Mouse (Mus musculus) Muller cell, postnatal 12 days (primary cell): ENCODE results near the gene Cnbp.

Experiments
- DNase-seq: peaks from one replicate; pipeline ENCODE4 v3.0.0-alpha.2; 2015; ENCODE audit errors: inconsistent ontology term

Gene Cnbp

DNA sequence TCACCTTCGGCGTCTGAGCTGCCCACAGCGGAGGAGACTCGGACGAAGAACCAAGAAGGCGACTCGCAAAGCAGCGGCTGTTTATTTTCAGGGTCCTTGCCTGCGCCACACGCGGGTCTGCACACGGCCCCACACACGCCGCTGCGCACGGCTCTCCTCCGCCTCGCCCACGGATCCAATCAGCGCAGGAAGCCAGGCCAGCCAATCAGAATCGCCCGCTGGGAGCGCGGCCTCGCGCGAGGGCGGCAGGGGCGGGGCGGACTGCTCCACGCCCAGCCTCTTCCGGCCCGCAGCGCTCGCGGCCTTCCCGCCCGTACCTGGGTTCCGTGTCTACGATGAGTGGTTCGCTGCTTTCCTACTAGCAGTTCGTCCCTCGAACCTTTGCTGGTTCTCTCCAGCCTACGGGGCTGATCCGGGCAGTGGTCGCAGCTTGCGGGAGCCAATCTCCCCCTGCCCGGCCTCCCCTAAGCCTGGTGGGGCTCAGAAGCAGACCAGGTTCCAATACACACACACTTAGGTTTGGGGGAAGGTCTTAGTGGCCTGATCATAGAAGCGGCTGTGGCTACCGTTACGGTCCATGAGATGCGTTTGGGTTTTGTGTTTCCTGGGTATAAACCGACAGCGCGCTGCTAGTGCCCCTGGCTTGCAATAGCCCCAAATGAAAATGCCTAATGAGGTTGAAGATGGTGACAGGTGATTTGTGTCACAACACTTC lies at the start of gene Cnbp:
Cnbp (minus strand) TSS at position 207 of the 715 bp plus-strand sequence.
- peak; percentile 98 for DNase-seq

DNA sequence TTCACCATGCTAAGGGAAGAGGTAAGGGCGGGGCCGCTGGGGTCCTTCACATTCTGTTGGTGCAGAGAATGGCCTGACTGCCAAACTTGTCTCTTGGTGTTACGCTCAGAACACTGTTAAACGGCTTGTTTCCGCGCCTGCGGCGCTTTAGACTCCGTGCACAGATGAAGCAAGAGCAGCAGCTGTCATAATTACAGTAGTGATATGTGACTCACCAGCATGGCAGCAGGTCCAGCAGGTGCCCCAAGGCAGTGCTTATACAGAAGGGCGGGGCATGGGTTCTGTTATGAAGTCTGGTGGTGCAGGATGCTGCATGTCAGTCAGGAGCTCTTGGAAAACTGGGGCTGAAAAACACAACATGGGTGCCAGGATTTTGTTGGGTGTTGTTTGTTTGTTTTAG lies 47.1 kb upstream of the Cnbp start:
- no peak for DNase-seq

DNA sequence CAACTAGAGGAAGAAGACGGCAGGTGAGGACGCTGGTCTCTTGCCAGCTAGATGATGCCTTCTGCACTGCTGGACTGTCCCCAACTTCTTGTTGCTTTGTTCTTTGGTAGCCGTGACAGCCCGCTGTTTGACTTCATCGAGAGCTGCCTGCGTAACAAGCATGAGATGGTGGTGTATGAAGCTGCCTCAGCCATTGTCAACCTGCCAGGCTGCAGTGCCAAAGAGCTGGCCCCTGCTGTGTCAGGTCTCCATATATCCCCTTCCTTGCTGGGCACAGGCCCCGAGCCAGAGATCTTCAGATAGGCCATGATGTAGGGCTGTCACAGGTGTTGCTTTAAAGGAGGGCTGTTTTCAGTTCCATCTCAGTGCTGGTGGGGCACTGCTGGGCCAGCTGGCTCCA lies 43.0 kb upstream of the Cnbp start:
- no peak for DNase-seq

DNA sequence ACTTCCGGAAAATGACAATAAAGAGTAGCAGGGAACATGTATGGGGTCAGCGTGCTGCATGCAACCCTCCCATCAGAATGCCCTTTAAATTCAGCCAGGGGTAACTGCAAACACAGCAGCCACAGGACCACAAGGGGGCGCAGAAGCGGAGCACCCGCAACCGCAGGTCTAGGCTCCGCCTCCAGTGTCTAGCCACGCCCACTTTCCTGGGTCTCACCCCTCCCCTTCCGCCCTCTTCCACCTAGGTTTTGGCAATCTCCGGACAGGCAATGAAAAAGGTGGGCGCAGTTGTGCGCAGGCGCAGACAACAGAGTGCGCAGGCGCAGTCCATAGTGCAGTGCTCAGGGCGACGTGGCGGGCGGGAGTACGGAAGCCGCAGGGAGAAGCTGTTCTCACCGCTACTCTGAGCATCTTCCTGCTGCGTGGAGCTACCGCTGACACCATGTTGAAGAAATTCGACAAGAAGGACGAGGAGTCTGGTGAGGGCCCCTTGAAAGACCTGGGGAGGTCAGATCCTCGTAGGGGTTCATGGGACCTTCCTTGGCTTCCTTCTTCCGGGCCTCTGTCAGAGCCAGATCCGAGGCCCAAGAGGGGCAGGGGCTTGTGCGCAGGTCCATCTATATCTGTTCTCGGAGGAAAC lies 36.8 kb upstream of the Cnbp start, which contains the start of gene Copg1:
Copg1 (plus strand) TSS at position 221 of the 640 bp plus-strand sequence.
- DNase-seq = peak; percentile 98

DNA sequence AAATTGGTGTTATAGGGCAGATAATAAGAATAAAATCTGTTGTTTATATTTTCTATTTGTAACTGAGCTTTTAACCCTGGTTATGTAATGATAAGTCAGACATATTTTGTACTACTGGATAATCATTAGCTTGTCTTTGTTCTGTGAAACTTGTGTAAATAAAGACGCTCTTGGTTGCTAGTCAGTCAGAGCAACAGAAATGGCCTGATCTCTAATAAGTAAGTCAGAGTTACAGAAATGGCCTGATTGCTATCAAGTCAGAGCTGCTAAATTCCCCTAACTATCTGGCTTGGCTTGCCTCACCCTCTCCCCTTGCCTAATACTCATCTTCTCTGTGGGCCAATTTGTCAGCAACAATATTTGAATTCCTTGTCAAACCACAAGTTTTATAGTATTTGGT lies 35.8 kb upstream of the Cnbp start:
- no peak for DNase-seq

DNA sequence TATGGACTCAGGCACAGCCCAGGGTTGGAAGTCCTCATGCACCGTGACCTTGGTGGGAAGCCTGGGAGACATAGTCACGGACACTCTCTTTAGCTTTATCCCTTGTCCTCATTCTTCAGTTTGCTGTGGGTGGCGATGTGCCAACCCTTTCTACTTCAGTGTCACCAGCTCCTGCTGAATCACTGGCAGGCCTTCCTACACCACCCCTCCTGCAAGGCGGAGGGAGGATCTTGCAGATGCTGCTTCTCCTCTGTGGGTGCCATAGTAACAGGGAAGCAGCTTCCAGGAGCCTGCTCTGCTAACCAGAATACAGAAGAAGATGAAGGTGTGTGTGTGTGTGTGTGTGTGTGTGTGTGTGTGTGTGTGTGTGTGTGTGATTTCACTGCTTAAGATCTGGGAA lies 31.9 kb upstream of the Cnbp start:
- peak; percentile 34 for DNase-seq

DNA sequence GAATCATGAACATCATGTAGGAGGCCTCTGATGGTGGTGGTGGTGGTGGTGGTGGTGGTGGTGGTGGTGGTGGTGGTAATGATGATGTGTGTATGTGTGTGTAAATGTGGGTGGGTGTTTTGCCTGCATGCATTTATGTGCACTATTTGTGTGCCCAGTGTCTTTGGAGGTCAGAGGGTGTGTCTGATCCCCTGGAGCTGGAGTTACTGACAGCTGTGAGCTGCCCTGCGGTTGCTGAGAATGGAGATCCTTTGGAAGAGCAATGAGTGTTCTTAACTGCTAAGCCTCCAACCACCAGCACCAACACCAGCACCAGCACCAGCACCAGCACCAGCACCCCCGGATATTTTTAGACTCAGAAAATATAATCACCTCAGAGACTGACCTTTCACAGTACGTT lies 31.3 kb upstream of the Cnbp start:
- no peak for DNase-seq

DNA sequence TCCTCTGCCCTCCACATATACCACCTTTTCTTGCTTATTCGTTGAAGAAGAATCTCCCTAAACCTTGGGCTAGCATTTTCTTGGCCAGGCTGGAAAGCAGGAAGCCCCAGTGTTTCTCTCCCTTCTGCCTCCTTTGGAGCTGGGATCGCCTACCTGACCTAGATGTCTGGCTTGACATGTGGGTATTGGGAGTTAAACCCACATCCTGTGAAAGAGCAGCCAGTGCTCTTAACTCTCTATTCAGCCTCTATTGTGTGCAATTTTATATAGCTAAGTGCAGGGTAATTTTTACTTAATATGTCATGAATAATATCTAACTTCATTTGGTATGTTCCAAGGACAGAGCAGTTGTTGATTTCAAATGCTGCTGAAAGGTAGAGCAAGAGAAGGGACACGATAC lies 28.7 kb upstream of the Cnbp start:
- no peak for DNase-seq

DNA sequence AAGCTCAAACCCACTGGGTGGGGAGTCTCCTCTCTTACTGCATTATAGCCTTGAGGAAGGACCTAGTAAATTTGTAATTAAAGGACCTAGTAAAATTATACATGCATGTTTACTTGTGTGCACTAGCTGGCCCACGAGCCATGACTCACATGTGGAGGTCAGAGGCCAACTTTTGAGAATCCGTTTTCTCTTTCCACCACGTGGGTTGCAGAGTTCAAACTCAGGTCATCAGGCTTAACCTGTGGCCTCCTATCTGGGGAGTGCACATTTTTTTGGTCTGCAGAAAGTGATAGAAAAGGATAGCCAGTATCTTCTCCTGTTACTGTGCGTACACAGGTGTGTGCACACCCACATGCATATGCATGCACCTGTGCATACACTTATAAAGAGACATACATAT lies 28.1 kb upstream of the Cnbp start:
- DNase-seq = no peak

DNA sequence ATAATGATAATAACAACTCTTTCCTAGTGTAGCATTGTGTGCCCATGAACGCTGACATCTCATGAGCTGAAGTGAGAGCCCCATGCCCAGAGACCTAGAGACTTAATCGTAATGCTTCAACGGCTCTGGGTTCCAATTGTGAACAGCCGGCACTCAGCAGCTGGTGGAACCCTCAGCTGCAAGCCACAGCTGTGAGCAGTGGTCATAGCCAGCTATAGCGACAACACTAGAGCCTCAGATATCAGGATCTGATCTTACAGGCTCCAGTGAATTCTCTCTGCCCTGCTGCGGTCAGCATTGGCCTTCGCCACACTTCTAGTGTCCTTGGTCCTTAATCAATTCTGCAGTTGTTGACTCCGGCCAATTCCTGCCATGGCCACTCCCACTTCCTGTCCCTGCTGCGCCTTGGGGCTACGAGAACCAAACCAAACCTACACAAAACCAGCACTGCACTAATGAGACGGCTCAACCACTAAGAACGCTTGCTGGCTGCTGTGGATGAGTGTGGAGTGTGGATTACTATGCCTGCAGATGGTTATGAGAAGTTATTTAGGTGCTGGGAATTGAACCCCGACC lies 25.2 kb upstream of the Cnbp start:
- no peak for DNase-seq

DNA sequence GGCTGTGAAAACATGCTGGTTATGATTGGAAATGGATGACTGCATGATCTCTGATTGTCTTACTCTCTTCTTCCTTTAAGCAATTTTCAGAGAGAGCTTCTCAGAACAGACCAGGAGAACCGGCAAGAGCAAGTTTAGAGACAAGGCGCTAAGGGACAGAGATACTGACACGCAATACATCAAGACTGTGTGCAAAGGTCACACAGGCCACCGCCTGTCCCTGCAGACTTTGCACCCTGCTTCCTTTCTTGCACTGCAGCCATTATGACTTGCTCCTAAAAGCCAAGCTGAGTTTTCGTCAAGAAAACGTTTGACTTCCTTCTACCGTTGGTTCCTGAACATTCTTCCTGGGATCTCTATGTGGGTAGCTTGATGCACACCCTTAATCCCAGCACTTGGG lies 24.7 kb upstream of the Cnbp start:
- no peak for DNase-seq

DNA sequence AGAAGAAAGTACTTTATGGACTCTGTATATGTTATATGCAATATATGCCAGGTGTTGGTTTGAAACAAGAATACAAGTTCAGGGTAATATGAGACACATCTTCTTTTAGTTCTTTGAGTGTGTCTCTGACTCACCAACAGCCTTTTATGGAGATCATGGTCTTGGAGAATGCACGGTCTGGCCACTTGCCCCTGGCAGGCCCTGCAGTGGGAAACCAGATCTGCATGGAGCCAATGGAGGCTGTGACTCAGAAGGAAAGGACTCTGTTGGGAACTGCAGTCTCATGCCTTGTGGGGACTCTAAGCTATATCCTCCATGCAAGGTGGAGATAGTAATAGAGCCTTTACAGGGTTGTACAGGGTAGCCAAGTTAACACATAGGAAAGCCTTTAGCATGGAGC lies 24.2 kb upstream of the Cnbp start:
- DNase-seq = peak; percentile 93

DNA sequence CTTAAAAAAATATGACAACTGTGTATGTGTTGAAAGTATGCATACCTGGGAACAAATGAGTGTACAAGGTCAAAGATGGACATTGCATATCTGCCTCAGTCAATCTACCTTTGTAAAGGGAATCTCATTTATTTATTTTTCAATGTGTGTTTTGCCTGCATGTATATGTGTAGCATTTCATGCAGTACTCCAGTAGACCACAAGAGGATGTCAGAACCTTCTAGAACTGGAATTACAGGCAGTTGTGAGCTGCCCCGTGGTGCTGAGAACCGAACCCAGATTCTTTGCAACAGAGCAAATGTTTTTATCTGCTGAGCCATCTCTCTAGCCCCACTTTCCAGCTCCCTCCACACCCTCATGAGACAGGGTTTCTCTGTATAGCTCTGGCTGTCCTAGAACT lies 23.1 kb upstream of the Cnbp start:
- no peak for DNase-seq

DNA sequence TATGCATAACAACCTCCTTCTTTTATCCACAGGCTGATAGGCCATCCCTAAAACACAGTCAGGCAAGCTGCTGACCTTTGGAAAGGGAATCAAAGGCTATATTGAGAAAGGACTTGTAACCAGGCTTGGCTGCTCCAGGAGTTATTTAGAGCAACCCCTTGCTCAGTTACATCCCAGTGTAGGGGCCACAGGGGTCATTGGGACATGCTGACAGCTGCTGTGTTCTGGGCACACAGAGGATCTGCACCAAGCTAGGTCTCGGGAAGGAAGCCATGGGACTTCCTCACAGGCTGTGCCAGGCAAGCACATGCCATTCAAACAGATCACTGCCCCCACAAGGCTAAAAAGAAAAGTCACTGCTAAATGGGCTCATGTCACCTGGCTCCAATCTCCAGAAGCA lies 22.2 kb upstream of the Cnbp start:
- peak; percentile 54 for DNase-seq

DNA sequence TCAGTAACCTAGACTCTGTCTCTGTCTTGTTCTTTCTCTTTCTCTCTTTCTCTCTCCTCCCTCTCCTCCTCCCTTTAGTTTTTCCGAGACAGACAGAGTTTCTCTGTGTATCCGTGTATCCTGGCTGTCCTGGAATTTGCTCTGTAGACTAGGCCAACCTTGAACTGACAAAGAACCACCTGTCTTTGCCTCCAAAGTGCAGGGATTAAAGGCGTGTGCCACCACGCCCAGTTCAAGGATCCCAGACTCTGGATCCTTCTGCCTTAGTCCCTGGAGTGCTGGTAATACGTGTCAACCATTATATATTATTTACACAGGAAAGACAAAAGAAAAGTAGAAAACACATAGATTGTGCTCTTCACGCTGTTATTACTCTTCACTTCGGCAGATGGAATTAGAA lies 20.3 kb upstream of the Cnbp start:
- no peak for DNase-seq

DNA sequence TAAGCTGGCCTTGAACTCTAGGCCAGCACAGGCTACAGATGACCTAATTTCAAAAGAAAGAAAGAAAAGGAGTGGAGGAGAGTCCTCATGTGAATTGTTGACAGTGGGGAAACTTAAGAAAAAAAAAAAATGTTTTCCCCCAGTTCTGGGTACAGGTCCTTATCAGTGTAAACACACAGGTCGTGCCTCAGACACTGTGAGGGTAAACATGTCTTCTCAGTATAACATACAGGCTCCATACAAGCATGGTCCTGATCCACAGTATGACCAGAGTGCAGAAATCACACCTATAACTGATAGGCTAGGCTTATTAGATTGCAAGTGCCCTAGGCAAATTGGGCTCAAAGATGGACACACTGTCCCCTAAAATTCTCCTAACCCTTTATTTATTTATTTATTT lies 19.5 kb upstream of the Cnbp start:
- DNase-seq = no peak

DNA sequence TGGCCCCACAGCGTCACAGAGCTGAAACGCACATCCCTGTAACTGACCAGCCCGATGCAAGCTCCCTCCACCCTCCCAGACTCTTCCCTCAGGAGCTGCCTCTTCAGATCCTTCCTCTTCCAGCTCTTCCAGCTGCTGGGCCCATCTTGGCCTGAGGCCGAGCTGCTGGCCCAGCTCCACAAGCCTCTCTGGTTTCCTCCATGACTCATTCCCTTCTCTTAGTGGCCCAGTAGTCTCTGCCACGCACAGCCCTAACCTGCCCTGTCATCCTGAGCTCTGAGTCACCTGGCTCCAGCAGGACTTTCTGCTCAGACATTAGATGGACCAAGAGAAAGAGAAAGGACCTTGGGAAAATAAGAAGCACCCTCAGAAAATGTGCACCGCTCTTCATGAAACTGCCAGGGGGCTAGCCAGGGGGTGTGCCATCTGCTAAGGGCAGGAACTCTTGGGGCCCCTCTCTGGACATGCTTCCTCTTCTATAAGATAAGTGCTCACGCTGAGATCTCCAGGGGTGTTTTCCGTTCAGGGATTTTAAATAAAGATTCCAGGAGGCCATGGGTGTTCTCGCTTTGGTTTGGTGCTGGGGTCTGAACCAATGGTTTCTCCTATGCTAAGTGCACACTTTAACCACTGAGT lies 18.1 kb upstream of the Cnbp start:
- DNase-seq = peak; percentile 88

DNA sequence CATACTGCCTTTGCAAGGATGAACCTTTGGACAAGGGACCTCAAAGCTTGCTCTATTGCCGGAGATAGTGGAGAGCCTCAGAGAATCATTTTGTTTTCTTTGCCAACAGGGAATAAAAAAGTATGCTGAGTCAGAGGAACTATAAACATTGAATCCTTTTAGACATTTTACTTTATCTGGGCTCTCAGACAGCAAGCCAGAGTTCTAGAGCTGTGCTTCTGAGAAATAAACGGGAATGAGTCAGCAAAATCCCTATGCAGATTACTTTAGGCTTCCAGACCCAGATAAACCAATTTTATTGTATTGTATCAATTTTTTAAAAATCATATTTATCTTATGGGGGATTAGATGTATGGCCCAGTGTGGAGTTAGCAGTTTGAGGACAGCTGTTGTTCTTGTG lies 16.4 kb upstream of the Cnbp start:
- no peak for DNase-seq

DNA sequence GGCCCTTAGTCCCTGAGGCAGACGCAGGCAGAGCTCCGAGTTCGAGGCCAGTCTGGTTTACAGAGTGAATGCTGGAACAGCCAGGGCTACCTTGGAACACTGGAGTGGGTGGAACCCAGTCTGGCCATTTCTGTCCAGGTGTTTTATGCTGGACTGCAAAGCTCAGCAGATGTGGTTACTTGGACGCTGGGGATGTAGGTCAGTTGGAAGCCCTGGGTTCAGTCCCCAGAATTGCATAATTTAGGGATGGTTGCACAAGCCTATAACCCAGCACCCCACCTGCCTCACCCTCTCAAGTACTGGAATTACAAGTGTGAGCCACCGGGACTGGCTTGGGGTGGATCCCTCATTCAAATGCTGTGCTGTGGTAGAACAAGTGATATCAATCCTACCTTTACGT lies 15.3 kb upstream of the Cnbp start:
- no peak for DNase-seq

DNA sequence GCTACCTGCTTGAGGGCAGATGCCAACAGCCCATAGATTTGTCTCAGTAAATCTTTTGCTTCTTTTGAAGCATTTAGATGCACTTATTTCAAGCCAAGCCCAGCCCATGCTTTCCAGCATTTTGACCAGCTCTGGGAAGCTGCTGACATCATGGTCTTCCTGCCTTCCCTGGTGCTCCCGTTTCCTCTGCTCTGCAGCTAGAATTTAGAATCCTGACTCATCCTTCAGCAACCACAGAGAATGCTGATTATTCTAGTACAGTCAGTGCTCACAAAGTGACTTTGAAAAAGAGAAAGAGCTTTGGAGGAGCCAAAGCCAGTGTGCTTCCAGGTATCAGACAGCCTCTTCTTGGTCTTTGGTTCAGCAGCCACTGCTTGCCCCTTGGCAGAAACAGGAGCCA lies 6.2 kb upstream of the Cnbp start:
- peak; percentile 73 for DNase-seq

DNA sequence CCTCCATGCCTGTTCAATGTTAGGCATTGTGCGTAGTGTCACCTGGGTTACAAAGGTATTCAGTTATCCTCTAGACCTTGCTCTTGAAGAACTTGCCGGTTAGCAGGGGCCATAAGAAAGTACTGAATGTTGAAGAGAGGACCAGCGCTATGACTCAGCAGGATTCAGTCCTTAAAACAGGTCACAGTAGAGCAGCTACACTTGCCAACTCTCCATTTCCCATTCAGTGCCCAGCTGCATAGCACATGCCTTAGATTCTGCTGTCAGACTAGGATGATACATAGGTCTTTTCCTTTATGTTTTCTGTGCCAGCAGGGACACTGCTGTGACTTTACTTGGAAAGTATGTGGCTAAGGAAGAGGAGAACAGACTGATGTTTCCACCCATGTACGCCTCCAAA lies 2.5 kb upstream of the Cnbp start:
- peak; percentile 38 for DNase-seq

DNA sequence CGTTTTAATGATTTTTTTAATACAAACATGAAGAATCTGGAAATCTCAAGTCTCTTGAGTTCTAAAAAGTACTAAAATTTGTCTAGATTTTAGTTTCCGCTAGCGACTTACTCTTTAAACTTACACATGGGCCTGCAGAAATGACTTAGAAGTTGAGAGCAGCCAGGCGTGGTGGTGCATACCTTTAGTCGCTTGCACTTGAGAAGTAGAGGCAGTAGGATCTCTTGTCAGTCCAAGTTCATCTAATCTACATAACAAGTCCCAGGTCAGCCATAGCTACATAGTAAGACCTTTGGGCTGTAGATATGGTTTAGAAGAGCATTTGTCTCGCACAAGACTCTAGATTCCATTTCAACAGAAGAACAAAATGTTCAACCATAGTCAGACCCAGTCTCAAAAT lies 965 bp upstream of the Cnbp start:
- DNase-seq = no peak
